Mouse (Mus musculus) left cerebral cortex, postnatal 4 days (tissue): ENCODE data around the gene Kbtbd12. TPM values are rescaled to one million over a fixed set of nuclear protein-coding genes. Genes with fewer than 3 reads are reported as not detected.

Experiments used
- DNase-seq: peaks from one replicate; pipeline ENCODE4 v3.0.0-alpha.2; 2022
- intact Hi-C: fragments of 180-260 bp; cut with DNase I; formaldehyde crosslinking; loops from one replicate; pipeline ENCODE4 v1.15.1; 2025
- total RNA-seq, 2 experiments: library from RNA; stranded (reverse); gene quantifications; 2 replicates each; pipeline ENCODE4 v1.2.3; 2021

Gene Kbtbd12
- total RNA-seq, 2 experiments from 2014 or later = 0.32 TPM; not detected in 1

DNA sequence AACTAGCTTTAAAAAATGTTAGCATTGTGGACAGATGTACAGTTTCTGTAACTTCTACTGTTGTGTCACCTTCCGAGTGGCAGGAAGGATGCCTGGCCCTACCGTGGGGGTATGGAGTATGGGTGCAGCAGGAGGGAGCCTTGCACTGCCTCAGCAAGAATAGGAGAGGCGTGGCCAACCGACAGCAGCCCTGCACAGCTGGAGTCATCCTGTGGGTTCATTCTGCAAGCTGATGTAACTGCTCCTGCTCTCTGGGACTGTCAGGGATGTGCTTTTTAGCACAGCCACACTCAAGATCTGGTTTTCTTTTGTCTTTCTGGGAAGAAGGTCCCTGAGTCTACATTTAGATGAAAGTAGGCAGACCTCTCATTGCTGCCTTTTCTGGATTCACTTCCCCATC is 80.2 kb downstream of the Kbtbd12 start:
- intact Hi-C loops = loop anchor here (5.0 kb wide), 1 partner anchor 275 kb away; no protein-coding TSS in a partner anchor
- DNase-seq = no peak

DNA sequence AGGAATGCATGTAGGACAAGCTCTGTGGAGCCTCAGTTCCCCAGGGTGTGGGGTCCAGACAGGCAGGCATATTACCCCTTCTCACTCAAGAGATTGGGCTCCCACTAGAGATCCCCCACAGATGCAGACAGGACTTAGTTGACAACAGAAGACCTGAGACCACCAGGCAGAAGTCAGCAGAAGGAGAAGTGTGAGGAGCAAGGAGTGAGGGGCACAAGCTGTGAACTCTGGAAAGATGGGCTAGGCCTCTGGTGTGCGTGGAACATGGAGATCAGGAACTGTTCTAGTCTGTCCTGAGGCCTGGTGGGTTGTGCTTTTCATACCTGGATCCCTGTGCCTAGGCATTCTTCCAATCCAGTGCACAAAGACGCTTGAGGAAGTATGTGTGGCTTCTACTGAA is 87.8 kb downstream of the Kbtbd12 start:
- DNase-seq = no peak
- intact Hi-C loops = no loop called here

DNA sequence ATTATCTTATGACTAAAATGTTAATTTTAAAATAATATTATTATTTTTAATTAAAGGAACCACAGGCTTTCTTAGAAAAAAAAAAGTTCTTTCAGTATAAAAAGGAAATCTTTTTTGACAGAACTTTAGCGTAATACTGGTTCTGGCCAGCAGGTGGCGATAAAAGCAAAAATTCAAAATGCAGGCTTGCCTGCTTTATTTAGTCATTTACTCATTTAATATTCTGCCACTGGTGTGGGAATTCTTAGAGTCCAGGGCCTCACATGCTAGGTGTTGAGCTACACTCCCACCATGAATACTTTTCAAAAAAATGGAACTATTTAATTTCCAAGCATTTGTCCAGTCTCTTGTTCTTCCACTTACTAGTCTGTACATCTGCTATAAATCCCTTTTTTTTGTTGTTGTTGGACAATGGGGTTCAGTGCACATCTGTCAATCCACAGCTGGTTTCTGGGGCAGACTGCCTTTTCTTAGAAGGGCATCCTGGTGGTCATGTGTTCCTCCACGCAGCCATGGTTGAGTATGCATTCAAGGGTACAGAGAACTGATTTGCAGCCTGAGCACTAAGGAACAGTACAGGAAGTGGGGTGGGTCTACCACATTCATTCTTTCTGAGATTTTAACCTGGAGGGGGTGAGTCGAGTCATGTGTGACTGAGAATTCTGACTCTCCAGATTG is 88.5 kb downstream of the Kbtbd12 start:
- DNase-seq = peak; percentile 61
- intact Hi-C loops = no loop called here

DNA sequence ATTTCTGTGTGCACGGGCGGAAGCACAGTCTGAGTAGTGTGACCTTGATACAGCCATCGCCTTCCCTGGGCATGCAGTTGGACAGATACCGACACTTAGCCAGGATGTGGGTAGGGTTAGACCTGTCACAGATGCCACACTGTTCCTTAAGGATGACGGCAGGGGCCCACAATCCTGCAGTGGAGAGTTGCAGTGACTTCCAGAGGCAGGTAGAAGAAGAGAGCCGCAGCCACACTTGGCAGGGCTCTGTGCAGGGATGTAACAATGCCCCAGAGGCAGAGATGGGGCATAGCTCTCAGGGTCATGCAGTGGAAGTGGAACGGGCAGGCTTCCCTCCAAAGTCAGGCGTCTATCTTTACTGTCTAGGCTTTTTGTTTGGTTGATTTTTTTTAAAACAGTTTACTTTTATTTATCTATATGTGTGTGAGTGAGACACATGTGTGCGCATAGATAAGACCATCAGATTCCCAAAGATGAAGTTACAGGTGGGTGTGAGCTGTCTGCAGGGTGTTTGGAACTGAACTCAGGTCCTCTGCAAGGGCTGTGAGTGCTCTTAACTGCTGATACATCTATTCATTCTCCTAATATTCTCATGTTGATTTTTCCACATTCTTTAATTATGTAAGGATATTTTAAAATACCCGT is 89.2 kb downstream of the Kbtbd12 start:
- intact Hi-C loops = no loop called here
- no peak for DNase-seq

DNA sequence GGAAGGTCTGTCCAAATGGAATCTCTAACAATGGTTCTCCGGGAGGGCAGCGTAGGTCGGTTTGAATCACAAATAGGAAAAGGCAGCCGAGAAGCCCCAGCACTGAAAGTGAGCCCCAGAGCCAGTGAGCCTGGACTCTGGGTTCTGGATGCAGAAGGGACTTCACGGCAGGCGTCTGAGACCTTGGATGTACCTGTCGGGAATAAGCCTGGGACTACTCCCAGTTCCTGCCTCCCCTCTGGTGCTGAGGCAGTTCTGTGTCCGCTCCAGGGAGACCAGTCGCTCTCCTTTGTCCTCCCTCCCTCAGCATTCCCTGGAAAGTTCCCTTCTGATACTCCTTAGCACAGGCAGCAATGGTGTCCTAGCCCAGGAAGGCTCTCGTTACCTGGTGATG is 92.4 kb downstream of the Kbtbd12 start:
- intact Hi-C loops = no loop called here
- no peak for DNase-seq

DNA sequence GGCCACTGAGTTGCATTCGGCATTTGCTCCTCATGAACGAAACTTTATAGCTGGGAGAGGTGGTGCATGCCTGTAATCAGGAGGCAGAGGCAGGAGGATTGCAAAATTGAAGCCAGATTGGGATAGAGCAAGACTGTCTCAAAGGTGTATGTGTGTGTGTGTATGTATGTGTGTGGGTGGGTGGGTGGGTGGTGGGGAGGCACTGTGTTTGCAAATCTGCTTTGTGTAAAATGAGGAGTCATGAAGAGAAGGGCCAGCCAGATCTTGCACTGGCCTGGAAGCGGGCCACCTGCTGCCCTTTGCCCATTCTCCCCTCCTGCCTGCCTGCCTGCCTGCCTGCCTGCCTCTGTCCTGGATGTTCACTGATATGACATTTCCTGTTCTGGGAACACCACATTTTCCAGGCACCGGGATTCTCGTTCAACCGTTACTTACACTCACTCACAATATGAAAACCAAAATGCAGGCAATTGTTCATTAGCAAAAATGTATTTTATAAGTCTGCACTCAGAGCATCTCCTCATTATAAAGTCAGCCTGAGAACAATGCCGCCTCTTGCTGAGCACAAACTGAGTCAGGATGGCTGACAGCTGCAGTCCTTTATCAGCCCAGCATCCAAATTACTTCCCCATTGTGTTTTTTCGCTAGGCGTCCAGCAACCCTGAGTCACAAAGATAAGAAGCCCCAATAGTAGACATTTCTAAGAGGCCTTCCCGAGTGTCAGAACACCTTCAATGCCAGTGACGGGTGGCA is 92.9 kb downstream of the Kbtbd12 start:
- DNase-seq = no peak
- intact Hi-C loops = no loop called here

DNA sequence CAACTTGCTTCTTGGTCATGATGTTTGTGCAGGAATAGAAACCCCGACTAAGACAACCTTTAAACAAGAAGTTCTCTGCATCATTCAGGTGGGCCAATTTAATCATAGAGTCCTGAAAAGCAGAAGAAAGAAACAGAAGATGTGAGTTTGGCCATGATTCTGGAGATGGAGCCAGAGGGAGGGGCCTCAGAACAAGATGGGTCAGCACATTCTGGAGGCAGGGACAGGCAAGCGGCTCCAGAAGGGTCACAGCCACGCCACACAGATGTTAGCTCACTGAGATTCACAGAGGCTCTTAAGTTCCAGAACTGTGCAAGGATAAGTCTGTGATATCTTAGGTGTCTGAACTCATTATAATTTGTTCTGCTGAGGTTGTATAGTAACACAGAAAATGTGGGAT is 93.5 kb downstream of the Kbtbd12 start:
- intact Hi-C loops = no loop called here
- no peak for DNase-seq

DNA sequence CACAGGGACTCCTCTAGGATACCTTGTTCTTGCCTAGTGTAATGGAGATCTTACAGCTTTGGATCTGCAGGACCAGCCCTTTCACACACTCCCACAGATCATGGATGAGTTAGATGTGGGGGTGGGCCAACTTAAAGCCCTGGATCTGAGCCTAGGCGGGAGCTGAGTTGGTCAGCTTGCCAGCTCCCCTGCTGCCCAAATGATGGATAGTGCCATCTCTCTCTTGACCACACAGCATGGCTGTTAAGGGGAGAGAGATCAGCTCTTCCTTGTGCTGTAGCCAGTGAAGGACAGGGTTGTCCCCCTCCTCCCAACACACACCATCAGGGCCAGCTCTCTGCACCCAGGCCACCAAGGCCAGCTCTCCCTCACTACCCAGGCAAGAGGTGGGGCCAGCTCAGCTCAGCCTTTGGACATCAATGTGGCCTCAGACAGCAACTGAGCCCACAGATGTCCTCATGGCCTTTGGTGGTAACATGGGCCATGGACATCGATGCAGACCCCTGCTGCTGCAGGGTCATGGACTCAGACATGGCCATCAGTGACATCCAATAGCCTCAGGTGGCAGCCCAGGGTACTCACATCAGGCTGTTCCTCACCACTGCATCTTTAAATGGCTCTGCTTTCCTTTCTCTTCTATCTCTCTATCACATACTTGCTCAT is 97.5 kb downstream of the Kbtbd12 start:
- intact Hi-C loops = no loop called here

DNA sequence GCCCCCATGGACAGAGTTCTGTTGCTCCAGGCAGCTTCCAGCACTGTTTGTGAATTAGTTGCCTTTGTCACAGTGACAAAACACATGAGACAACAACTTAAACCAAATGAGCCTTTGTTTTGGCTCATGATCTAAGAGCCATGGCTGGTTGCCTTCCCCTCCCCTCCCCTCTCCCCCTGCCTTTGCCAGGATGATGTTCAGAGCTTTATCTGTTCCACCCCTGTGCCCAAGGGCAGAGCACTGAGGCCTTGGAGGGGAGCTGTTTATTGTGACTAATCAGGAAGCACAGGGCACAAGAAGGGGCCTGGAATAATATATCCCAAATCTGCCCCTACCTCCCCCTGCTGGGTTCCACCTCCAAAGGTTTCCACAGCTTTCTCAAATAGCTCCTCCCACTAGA is 107.4 kb downstream of the Kbtbd12 start:
- intact Hi-C loops = no loop called here
- no peak for DNase-seq

More for the DNA sequence above, 97.5 kb downstream of the Kbtbd12 start:
- DNase-seq = peak; percentile 44

DNA sequence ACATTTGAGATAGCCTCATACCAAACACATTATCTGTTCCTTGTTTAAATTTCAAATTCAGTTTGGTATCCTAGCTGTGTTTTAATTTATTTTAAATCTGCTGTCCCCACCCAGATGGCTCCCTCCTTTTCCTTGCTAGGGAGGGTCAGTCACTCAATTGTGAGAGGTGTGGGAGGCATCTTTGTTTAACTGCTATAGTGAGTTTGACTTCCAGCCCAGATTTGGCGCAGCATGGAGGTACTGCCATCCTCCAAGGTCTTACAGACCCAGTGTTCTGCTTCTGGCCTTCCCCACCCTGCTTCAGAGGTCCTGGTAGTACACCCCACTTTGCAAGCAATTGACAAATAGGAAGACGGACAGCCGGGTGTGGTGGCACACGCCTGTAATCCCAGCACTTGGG is 113.7 kb downstream of the Kbtbd12 start:
- intact Hi-C loops = no loop called here
- no peak for DNase-seq

DNA sequence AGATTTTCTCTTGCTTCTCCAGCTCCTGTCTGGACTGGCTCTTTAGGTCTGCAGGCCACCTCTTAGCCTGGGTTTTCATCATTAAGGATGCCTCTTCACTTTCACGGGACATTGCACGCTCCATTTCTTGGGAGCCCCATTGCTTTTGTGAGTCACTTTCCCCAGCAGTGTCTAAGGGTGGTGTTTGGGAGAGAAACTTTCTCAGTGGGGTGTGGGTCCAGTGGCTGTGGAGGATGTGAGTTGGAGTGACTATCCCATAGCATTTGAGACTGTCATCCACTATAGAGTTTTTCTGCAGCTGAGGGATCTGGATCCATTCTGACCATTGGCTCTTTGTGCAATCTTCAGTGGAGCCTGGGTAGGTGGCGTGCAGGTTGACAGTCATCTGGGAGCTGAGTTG is 114.3 kb downstream of the Kbtbd12 start:
- intact Hi-C loops = no loop called here
- no peak for DNase-seq

DNA sequence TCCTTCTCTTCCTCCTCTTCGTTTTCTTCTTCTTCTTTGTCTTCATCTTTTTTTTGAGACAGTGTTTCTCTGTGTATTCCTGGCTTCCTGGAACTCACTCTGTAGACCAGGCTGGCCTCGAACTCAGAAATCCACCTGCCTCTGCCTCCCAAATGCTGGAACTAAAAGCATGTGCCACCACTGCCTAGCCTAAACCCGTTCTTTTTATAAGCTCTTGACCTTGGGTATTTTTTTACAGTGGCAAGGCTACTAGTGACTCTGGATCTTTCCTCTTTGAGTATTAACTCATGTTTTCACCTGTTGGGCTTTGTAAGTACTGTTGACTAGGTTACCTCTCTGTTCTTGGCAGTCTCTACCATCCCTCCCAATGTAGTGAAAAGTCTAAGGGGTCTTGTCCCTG is 114.7 kb downstream of the Kbtbd12 start:
- no peak for DNase-seq
- intact Hi-C loops = no loop called here

DNA sequence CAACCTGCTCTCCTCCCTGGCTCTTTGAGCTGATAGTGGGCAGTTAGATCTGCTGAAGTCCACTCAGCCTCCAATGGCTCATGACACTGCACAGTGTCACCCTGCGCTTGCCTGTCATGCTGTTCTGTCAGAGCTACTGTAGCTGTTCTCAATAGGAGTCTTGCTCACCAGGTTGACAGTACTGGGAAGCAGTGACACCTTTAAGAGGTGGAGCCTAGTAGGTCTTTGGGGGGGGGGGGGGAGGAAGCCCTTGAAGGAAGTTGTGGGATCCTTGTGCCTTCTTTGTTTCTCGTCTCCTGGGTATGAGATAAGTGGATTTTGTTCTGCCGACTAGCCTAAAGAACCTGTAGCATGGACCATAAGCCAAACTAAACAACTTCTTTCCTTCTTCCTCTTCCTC is 115.1 kb downstream of the Kbtbd12 start:
- intact Hi-C loops = no loop called here
- DNase-seq = no peak

DNA sequence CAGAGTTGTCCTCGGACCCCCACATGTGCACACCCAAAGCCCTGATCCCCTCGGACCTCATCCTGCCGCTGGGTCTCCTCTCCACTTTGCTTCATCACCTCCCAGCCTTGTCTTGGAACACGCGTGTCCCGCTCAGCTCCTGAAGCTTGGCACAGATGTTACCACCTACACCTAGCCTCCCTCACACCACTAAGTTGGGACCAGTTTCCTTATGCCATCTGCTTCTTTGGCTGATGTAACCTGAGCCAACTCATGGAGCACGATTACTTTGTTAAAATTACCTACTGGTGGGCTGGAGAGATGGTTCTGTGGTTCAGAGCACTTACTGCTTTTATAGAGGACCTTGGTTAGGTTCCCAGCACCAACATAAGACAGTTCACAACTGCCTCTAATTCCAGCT is 115.9 kb downstream of the Kbtbd12 start:
- intact Hi-C loops = no loop called here
- DNase-seq = no peak

DNA sequence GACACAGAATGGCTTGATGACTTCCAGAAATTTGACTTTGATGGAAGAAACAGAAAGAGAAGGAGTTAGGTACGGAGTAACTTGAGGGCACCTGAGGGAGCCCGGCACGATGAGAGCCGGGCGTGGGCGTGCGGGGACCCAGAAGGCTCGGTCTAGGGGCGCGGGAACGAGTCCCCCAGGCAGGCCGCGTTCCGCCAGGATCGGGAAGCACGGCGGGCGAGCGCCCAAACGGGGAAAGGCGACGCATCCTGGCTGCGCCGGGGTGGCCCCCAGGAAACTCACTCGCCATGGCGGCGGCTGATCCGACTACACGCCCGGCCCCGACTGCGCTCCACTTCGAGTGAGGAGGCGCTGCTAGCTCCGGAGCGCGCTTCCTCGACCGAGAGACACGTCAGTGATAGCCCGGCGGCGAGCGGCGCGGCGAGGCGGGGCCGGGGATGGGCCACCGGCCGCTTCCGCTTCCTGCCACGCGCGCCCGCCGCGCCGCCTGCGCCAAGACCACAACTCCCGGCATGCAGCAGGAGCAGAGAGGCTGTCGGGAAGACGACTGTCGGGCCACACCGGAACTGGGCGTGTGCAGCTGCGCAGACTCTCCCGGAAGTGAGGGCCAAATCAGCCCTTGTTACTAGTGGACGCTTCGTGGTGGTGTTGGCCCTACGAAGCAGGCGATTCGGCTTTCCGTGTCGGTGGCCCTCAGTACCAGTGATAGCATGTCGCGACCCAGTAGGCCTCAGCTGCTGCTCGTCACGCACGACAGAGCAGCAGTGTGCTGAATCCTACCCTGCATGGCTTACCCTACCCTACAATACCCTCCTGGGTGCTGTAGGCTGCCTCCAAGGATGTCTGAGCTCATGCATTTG is 119.1 kb downstream of the Kbtbd12 start, which contains the start of gene Sec61a1:
Sec61a1 (minus strand) TSS at position 502 of the 860 bp plus-strand sequence.
- DNase-seq = peak; percentile 96

DNA sequence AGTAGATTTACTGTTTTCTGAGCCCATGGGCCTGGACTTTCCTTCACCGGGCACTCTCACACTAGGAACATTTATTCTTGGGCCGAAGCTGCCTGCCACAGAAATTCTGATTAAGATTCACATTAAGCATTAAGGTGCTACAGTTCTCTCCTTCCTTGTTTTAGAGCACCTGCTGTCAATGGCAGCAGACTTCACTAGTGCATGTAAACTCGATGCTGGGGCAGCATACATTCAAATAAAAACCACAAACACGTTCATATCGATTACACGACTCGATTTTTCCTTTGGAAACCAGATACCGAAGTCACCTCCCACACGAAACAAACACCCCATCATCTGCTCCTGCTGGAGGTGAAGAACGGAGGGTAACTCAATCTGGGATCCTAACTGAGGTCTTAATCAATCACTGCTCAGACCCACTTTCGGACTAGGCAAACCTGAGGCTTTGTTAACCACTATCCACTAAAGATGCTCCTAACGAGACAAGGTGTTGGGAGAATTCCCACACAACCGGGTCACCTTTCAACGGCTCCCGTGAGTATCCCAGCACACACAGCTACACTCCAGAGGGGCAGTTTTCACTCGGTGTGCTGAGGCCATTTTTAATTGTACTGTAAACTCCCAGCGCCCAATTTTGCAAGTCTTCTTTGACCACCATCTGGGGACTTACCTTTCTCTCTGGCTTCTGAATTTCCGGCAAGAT is 119.9 kb downstream of the Kbtbd12 start:
- no peak for DNase-seq
- intact Hi-C loops = no loop called here

More for the DNA sequence above, 119.1 kb downstream of the Kbtbd12 start, which contains the start of gene Sec61a1:
- intact Hi-C loops = no loop called here

DNA sequence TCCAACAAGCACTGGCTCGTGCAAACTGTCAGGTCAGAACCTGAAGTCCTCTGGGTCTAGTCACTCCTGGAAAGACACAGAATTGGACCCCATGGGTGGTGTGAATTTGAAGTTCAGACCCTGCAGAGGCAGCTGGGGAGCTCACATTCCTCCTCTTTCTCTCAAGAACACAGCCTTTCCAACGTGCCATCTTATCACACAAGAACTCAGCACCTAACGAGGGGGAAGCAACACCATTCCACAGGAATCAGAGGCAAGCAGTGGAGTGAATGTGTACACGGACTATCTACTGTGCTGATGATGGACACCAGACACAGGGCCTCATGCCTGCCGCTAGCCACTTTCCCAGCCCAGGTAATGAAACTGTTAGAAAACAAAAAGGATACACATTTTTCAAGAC is 121.1 kb downstream of the Kbtbd12 start:
- DNase-seq = no peak
- intact Hi-C loops = no loop called here

DNA sequence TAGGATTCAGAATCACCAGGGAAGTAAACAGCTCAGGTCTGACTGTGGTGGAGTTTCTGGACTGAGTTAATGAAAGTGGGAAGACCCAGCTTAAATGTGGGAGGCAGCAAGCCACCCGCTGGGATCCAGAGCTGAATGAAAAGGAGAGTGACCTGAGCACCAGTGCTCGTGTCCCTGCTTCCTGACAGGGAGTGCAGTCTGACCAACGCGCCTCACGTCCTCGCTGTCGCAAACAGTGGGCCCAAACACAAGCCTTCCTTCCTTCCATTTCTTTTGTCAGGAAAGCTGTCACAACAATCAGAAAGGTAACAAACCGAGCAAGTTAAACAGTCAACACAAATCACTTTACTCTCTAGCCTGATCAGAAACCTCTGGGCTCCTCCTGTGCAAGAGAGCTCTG is 121.8 kb downstream of the Kbtbd12 start:
- DNase-seq = no peak
- intact Hi-C loops = no loop called here

DNA sequence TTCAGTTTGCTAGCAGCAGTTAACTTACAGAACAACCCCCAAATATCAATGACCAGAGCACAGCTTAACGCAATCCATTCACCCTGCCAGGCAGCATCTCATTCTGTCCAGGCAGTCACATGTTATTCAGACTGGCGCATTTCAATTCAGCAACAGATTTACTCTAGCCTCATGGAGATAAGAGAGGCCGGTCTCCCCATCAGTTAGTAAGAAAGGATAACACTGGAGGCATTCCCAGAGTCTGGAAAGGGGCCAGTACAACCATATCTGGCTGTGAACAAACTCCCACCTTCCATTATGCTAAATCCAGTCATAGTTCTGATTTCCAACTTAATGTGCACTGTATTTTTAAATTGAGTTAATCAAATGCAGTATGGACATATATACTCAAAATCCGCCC is 123.2 kb downstream of the Kbtbd12 start:
- intact Hi-C loops = no loop called here
- no peak for DNase-seq

DNA sequence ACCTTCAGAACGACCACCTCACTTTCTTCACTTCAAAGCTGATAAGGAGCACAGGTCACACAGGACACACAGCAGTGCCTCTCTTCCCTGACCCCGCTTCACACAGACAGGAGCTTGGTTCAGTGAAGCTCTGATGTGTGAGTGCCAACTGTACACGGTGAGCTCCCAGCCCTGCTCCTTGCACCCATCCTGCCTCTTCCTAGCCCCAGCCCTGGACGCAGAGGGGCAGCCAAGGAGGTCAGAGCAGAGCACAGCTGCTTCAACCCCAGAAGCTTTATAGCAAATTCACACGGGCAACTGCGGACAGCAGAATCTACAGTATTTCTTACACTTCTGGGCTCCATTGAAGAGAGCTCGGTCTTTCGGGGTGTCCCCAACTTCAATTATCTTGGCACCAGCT is 123.8 kb downstream of the Kbtbd12 start:
- intact Hi-C loops = no loop called here
- no peak for DNase-seq
